Mouse (Mus musculus): ENCODE data around the gene Arhgap10. TPM values are rescaled to one million over a fixed set of nuclear protein-coding genes. Genes with fewer than 3 reads are reported as not detected.

Arhgap10 gene
- polyA plus RNA-seq, 1 experiment from 2014 or later, result 19.7 TPM

DNA sequence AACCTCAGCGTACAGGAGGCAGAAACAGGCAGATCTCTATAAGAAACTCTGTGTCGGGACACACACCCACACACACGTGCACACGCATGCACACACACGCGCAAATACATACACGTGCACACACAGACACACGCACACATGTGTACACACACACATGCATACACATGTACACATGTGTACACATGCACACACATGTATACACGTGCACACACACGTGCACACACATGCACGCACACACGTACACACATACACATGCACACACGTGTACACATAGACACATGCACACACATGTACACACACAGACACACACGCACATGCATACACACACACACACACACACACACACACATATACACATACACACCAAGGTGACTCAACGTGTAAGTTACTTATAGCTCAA is 106.5 kb downstream of the Arhgap10 start:
- no peak for ATAC-seq
- WGBS, result 98% methylated on average over 15 of the region's 15 CpGs
- H3K27me3 ChIP-seq (replicated peaks; ENCODE audit: control insufficient read depth, insufficient read depth, low read length), result no peaks in the 10 kb centered on the region
- TF ChIP-seq CTCF (IDR thresholded peaks at IDR 0.05; ENCODE audit: low read depth), result no peak
- no peak overlapping the region for H3K4me3 ChIP-seq (ENCODE audit: low read depth, low read length)
- no peaks in the 10 kb centered on the region for H3K9me3 ChIP-seq (ENCODE audit: control insufficient read depth)
- H3K27ac ChIP-seq (ENCODE audit: low read depth, low read length), result no peak overlapping the region
- no peaks in the 10 kb centered on the region for H3K4me1 ChIP-seq (replicated peaks; ENCODE audit: control insufficient read depth, insufficient read depth, low read length)
- no peak overlapping the region for H3K9ac ChIP-seq (ENCODE audit: low read depth, low read length)
- H3K4me2 ChIP-seq (replicated peaks; ENCODE audit: low read depth), result no peak overlapping the region
- peaks cover 64% of the 10 kb centered on the region for H3K36me3 ChIP-seq (ENCODE audit: control insufficient read depth, insufficient read depth)

DNA sequence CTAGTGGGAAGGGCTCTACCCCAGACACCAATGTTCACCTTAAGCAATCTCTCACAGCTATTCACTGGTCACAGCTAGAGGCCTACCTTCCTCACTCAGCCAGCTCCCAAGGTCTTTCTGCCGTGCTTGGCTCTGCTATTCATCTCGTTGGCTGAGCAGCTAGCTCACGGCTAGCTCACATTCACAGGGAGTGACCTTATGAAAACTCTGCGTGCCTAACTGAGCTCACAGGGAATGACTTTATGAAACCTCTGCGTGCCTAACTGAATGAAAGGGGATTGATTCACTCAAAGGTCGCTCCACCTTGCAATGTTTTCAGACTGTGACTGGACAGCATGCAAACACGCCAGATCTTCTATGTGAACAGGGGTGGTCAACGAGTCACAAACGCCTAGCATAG is 107.4 kb downstream of the Arhgap10 start:
- H3K27ac ChIP-seq (ENCODE audit: low read depth, low read length), result no peak overlapping the region
- no peaks in the 10 kb centered on the region for H3K4me1 ChIP-seq (replicated peaks; ENCODE audit: control insufficient read depth, insufficient read depth, low read length)
- H3K4me3 ChIP-seq (ENCODE audit: low read depth, low read length), result no peak overlapping the region
- no peaks in the 10 kb centered on the region for H3K9me3 ChIP-seq (ENCODE audit: control insufficient read depth)
- no peak for ATAC-seq
- H3K36me3 ChIP-seq (ENCODE audit: control insufficient read depth, insufficient read depth), result peaks cover 59% of the 10 kb centered on the region
- H3K4me2 ChIP-seq (replicated peaks; ENCODE audit: low read depth), result no peak overlapping the region
- 86% methylated on average over 9 of the region's 9 CpGs for WGBS
- H3K9ac ChIP-seq (ENCODE audit: low read depth, low read length), result no peak overlapping the region
- H3K27me3 ChIP-seq (replicated peaks; ENCODE audit: control insufficient read depth, insufficient read depth, low read length), result no peaks in the 10 kb centered on the region
- no peak for TF ChIP-seq CTCF (IDR thresholded peaks at IDR 0.05; ENCODE audit: low read depth)

DNA sequence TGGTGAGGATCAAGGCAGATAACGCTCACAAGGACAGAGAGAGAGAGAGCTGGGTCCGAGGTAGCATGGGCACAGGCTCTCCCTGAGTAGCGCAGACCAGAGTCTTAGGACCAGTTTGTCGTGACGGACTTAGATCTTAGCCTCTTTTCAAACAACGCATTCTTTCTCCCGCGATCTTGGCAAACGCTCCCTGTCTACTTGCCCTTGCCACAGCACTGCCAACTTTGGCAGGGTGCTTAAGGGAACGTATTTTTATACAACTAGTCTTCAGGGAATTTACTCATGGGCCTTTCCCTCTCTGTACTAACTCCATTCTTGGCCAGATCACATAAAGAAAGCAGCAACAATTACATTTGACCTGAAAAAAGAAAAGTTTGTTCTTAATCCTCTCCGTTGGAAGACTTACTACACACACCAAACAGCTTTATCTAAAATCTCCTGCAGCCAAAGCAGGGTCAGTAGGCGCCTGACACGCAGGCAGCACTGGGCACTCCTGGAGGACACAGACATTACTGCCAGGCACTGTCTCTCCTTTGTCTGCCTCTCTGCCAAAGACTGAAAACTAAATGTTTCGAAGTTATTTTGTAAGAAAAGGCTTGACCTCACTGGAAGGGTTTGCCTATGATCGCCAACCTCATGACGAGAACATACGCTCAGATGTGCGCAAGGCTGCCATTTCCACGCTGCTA is 109.1 kb downstream of the Arhgap10 start:
- H3K4me2 ChIP-seq (replicated peaks; ENCODE audit: low read depth), result no peak overlapping the region
- H3K36me3 ChIP-seq (ENCODE audit: control insufficient read depth, insufficient read depth), result peaks cover 49% of the 10 kb centered on the region
- TF ChIP-seq CTCF (IDR thresholded peaks at IDR 0.05; ENCODE audit: low read depth), result no peak
- H3K27me3 ChIP-seq (replicated peaks; ENCODE audit: control insufficient read depth, insufficient read depth, low read length), result no peaks in the 10 kb centered on the region
- H3K27ac ChIP-seq (ENCODE audit: low read depth, low read length), result no peak overlapping the region
- no peaks in the 10 kb centered on the region for H3K4me1 ChIP-seq (replicated peaks; ENCODE audit: control insufficient read depth, insufficient read depth, low read length)
- 86% methylated on average over 19 of the region's 19 CpGs for WGBS
- no peaks in the 10 kb centered on the region for H3K9me3 ChIP-seq (ENCODE audit: control insufficient read depth)
- no peak for ATAC-seq
- H3K9ac ChIP-seq (ENCODE audit: low read depth, low read length), result no peak overlapping the region
- no peak overlapping the region for H3K4me3 ChIP-seq (ENCODE audit: low read depth, low read length)

DNA sequence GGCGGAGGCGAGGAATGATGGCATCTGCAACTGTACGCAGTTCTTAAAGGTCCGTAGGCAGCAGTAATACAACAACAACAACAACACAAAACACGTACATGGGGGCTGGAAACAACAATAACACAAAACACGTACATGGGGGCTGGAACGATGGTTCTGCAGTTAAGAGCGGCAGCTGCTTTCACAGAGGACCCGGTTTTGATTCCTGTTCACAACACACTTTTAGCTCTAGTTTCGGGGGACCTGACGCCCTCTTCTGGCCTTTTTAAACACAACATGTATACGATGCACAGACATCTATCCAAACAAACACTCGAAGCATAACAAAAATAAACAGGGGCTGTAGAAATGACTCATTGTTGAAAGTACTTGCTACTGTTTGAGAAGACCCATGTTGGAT is 110.9 kb downstream of the Arhgap10 start:
- H3K36me3 ChIP-seq (ENCODE audit: control insufficient read depth, insufficient read depth), result peaks cover 42% of the 10 kb centered on the region
- ATAC-seq, result no peak

DNA sequence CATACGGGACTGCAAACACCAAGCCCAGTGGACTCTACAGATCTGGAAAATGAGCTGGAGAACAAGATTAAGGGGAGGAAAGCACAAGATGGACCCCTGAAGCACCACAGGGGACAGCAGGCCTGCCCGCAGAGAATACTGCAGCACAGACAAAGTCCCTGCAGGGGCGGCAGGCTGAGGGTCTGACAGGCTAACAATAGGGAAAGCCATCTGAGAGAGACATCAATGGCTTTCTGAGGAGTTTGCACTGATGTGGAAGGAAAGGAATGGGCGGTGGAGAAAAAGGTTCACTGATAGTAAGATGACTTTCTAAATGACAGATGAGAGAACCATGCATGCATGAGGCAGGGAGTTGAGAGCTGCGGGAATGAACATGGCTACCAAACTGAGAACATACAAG is 111.3 kb downstream of the Arhgap10 start:
- no peak overlapping the region for H3K4me2 ChIP-seq (replicated peaks; ENCODE audit: low read depth)
- H3K27ac ChIP-seq (ENCODE audit: low read depth, low read length), result no peak overlapping the region
- no peak overlapping the region for H3K9ac ChIP-seq (ENCODE audit: low read depth, low read length)
- no peak overlapping the region for H3K4me3 ChIP-seq (ENCODE audit: low read depth, low read length)
- H3K36me3 ChIP-seq (ENCODE audit: control insufficient read depth, insufficient read depth), result peaks cover 38% of the 10 kb centered on the region
- no peak for TF ChIP-seq CTCF (IDR thresholded peaks at IDR 0.05; ENCODE audit: low read depth)
- H3K9me3 ChIP-seq (ENCODE audit: control insufficient read depth), result no peaks in the 10 kb centered on the region
- WGBS, result 91% methylated on average over 5 of the region's 5 CpGs
- H3K4me1 ChIP-seq (replicated peaks; ENCODE audit: control insufficient read depth, insufficient read depth, low read length), result no peaks in the 10 kb centered on the region
- ATAC-seq, result no peak
- H3K27me3 ChIP-seq (replicated peaks; ENCODE audit: control insufficient read depth, insufficient read depth, low read length), result no peaks in the 10 kb centered on the region

More for the DNA sequence above, 110.9 kb downstream of the Arhgap10 start:
- TF ChIP-seq CTCF (IDR thresholded peaks at IDR 0.05; ENCODE audit: low read depth), result peak; percentile 31
- Histone ChIP-seq H3K4me1 (replicated peaks; ENCODE audit: control insufficient read depth, insufficient read depth, low read length) (no peaks in the 10 kb centered on the region), H3K27ac (ENCODE audit: low read depth, low read length) (no peak overlapping the region), H3K27me3 (replicated peaks; ENCODE audit: control insufficient read depth, insufficient read depth, low read length) (no peaks in the 10 kb centered on the region), H3K4me3 (ENCODE audit: low read depth, low read length) (no peak overlapping the region), H3K9me3 (ENCODE audit: control insufficient read depth) (no peaks in the 10 kb centered on the region), H3K9ac (ENCODE audit: low read depth, low read length) (no peak overlapping the region), H3K4me2 (replicated peaks; ENCODE audit: low read depth) (no peak overlapping the region)
- 87% methylated on average over 13 of the region's 13 CpGs for WGBS

DNA sequence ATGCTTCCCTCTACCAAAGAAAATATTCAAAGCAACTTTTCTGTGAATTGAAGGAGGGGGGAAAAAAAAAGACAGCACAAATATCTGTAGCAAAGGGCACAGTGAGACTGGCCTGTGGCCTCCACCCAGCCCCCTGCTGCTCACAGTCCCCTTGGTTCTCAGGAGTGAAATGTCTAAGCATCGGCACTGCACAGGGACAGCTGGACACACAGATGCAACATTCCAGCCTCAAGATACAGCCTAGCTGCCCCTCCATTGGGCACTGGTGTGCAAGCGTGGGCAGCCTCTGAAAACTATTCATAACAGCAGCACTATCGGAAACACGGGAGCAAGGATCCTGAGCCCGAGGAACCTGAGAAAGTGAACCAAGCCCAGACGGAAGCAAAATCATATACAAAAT is 113.7 kb downstream of the Arhgap10 start:
- H3K36me3 ChIP-seq (ENCODE audit: control insufficient read depth, insufficient read depth), result peaks cover 29% of the 10 kb centered on the region
- H3K4me2 ChIP-seq (replicated peaks; ENCODE audit: low read depth), result no peak overlapping the region
- H3K4me3 ChIP-seq (ENCODE audit: low read depth, low read length), result no peak overlapping the region
- TF ChIP-seq CTCF (IDR thresholded peaks at IDR 0.05; ENCODE audit: low read depth), result no peak
- H3K9me3 ChIP-seq (ENCODE audit: control insufficient read depth), result no peaks in the 10 kb centered on the region
- no peak overlapping the region for H3K27ac ChIP-seq (ENCODE audit: low read depth, low read length)
- no peak overlapping the region for H3K9ac ChIP-seq (ENCODE audit: low read depth, low read length)
- no peaks in the 10 kb centered on the region for H3K27me3 ChIP-seq (replicated peaks; ENCODE audit: control insufficient read depth, insufficient read depth, low read length)
- no peak for ATAC-seq
- no peaks in the 10 kb centered on the region for H3K4me1 ChIP-seq (replicated peaks; ENCODE audit: control insufficient read depth, insufficient read depth, low read length)
- 70% methylated on average over 6 of the region's 6 CpGs for WGBS
